Mouse (Mus musculus) heart, adult 8-10 months (tissue): ENCODE measurements at regions not wholly inside any gene's neighbourhood (a gene's known extent, or its start where the extent isn't known, plus 50 kb on each side); places are given as distances from the start of the nearest gene placed in this dataset.

Experiments used
- DNase-seq: peaks from one replicate; pipeline ENCODE4 v3.0.0; 2022; ENCODE audit warnings: low spot score

GRCm38 (mm10) chr1:137750894-137751293, 424.6 kb downstream of the Ptprc start:
- no peak for DNase-seq

GRCm38 (mm10) chr1:137746129-137746528, 429.4 kb downstream of the Ptprc start:
- no peak for DNase-seq

GRCm38 (mm10) chr1:137738157-137738851, 437.2 kb downstream of the Ptprc start:
- DNase-seq: no peak

GRCm38 (mm10) chr1:137703882-137704281, 471.6 kb downstream of the Ptprc start:
- no peak for DNase-seq

GRCm38 (mm10) chr1:137698876-137699275, 476.6 kb downstream of the Ptprc start:
- no peak for DNase-seq

- DNase-seq: no peak
These were observed 478.2 kb downstream of the Ptprc start for GRCm38 (mm10) chr1:137697289-137697688.

- DNase-seq: no peak
These were observed 478.7 kb downstream of the Ptprc start for GRCm38 (mm10) chr1:137696796-137697195.

GRCm38 (mm10) chr1:137695751-137696150, 479.8 kb downstream of the Ptprc start:
- no peak for DNase-seq

GRCm38 (mm10) chr1:137692525-137692924, 483.0 kb downstream of the Ptprc start:
- no peak for DNase-seq

GRCm38 (mm10) chr1:137690860-137691595, 484.5 kb downstream of the Ptprc start:
- no peak for DNase-seq

GRCm38 (mm10) chr1:137670650-137671049, 504.9 kb downstream of the Ptprc start:
- DNase-seq: no peak

- no peak for DNase-seq
These were observed 505.7 kb downstream of the Ptprc start for GRCm38 (mm10) chr1:137669849-137670248.

- no peak for DNase-seq
These were observed 517.4 kb downstream of the Ptprc start for GRCm38 (mm10) chr1:137658141-137658540.

- peak; percentile 84 for DNase-seq
These were observed 518.5 kb downstream of the Ptprc start for GRCm38 (mm10) chr1:137656900-137657458.

- no peak for DNase-seq
These were observed 521.3 kb downstream of the Ptprc start for GRCm38 (mm10) chr1:137654171-137654570.

- DNase-seq: peak; percentile 39
These were observed 522.0 kb downstream of the Ptprc start for GRCm38 (mm10) chr1:137653495-137653894.

- DNase-seq: no peak
These were observed 524.9 kb downstream of the Ptprc start for GRCm38 (mm10) chr1:137650629-137651028.

- no peak for DNase-seq
These were observed 525.4 kb downstream of the Ptprc start for GRCm38 (mm10) chr1:137650082-137650481.

- DNase-seq: no peak
These were observed 526.7 kb downstream of the Ptprc start for GRCm38 (mm10) chr1:137648832-137649231.

GRCm38 (mm10) chr1:137644601-137645040, 530.9 kb downstream of the Ptprc start:
- peak; percentile 41 for DNase-seq

GRCm38 (mm10) chr1:137643508-137643907, 532.0 kb downstream of the Ptprc start:
- DNase-seq: no peak

GRCm38 (mm10) chr1:137640848-137641247, 534.7 kb downstream of the Ptprc start:
- no peak for DNase-seq

- DNase-seq: no peak
These were observed 538.6 kb downstream of the Ptprc start for GRCm38 (mm10) chr1:137636947-137637346.
